Mouse (Mus musculus): ENCODE results near the gene Hmga2.
A peak's percentile ranks its signal among the peaks of the same experiment; 100 is the strongest.
"Not testable (repeated sequence)": the region's sequence is repeated elsewhere in the genome, so short reads cannot be mapped to it uniquely, and the experiment has no call there.

Gene Hmga2

DNA sequence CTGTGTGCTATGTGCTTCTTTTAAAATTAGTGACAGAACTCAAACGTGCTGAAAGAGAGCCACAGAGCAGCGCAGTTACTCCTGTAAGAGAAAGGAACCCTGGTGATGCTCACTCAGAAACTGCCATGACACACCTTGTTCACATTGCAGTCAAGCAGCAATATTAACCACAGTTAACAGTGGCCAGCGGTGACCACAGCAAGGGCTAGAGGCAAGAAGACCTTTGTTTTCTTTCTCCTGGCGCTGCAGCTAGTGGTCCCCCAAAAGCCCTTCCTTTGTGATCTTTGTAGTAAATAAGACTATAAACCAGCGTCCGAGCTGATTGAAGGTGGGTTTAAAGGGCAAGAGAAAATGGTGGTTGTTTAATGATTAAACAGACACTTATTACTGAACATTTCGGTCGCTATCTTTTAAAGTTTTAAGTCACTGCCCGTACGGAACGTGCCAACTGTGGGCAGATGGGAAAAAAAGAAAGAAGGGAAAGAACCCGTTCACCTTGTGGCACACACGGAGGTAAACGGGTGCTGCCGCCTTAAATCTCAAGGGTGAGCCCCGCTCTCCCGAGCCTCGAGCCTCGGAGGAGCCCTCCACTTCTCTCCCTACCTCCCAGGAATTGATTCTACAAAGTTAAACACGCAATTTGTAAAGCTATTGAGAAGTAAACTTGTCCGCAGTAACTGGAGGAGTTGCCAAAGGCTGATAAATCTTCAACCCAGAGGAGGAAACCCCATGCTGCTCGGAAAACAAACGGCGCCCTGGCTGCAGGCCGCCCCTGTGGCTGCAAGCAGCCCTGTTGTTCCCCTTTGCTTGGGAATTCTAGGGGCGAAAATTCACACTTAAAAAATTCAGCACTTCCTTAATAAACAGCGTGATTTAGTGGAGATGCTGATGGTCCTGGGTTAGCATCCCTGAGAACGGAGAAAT lies 85.1 kb downstream of the Hmga2 start:
- DNase-seq, result no peak

DNA sequence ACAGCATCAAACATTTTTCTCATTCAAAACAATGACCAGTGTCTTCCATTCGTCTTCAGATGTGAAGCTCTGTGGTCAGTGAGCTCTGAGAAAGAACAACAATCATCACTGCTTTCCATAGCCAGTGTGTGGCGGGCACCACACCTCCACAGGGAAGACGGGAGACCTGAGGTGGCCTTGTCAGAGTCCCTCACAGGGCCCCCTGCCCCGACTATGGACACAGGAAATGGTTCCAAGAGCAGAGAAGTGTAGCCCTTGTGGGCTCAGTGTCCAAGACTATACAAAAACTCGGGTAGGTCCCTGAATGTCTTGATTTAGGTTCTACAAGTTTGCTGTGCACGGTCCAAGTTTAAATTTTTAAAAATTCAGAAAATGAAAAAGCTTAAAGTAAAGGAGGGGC lies 86.6 kb downstream of the Hmga2 start:
- DNase-seq, result no peak

DNA sequence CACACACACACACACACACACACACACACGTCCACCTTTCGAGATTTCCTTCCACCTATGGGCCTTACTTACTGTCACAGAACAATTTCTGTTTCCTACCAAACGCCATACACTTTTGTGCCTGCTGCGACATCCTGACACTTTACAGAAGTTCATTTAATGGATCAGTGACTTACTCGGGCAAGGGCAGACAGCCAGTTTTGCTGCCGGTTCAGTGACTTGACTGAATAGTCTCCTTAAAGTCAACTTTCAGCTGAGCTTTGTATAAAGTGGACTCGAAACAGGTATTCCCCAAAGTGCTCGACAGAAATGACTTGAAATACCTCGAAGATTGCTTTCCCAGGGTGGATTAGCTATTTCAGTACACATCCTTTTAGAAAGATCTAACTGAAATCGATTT lies 87.3 kb downstream of the Hmga2 start:
- DNase-seq, result no peak

DNA sequence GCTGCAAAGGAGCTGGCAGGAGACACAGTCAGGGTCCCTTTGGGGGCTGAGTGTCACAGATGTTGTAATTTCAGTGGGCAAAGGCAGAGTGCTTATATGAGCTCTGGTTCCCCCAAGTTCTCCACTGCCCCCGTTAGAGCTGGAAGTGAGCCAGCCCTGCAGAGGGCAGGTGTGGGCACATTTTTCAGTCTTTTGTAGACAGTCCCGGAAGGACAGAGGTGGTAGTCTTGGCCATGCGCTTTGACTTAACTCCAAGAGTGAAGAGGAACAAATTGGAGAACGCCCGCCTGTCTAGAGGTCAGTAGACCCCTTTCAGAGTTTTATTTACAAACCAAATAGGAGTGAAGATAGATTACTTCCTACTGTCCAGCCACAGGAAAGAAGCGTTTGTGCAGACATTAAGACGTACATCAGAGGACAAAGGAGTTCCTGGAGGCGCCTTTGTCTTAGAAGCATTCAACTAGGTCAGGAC lies 87.8 kb downstream of the Hmga2 start:
- DNase-seq, result no peak

DNA sequence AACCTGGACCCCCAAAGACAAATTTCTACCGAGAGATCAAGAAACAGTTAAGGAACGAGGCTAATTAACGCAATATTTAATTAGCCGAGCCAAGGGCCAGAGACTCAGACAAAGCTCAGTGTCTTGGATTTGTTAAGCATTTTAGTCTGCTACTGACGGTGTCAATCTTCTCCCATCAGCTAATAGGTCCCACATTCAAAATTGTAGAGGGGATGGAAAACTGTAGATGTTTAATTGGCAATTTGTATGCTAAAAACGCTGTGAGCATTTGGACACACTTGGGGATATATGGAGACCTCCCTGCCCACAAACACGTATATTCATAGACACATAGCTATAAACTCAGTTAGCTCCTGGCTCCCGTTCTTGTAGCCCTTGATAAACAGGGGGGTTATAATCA lies 89.2 kb downstream of the Hmga2 start:
- DNase-seq, result no peak

DNA sequence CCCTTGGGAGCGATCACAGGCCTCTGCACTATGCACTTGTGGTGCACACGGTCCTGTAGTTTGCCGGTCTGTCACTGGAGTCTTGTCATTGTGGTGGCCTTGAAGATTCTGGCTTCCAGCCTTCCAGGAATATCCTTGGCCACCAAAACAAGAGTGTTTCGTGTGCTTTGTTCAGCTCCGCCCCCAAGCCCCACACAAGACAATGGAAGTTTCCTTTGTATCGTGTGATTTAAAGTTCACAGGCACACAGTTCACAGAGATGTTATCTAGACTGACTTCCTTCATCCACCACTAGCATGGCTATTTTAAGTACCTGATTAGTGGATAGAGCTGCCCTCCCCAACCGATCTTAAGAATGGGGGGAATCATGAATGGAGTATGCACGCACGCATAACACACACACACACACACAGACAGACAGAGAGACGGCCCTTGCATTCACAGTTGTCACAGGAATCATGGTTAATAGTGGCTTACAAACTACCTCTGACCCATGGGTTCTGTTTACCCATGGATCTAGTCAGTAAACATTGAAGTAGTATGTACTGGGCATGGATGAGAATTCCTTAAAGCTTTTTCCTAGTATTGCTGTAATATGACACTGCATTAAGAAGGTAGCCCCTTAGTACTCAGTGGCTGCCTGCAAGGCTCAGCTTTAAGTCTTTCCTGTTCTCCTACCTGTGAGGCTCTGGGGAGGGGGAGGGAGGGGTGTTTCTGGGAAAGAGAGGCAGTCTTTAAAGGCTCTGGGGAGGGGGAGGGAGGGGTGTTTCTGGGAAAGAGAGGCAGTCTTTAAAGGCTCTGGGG lies 91.3 kb downstream of the Hmga2 start:
- DNase-seq, result no peak

DNA sequence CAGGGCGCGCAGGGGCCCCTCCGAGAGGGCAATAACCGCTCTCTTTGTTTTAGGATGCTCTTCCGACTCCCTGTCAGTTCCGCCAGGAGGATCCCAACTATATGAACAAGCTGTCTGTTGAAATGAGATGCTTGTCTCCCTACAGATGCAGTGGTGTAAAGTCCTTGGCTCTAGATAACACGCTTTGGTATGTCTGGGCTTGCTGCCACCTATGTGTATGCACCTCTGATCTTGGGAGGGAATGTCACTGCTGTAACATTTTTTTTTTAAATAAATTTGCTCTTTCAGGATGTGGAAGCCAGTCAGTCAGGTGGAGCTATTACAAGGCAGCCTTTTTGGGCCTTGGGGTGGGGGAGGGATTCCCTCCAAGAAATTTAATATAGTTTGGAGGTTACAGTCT lies 92.2 kb downstream of the Hmga2 start:
- DNase-seq, result no peak

DNA sequence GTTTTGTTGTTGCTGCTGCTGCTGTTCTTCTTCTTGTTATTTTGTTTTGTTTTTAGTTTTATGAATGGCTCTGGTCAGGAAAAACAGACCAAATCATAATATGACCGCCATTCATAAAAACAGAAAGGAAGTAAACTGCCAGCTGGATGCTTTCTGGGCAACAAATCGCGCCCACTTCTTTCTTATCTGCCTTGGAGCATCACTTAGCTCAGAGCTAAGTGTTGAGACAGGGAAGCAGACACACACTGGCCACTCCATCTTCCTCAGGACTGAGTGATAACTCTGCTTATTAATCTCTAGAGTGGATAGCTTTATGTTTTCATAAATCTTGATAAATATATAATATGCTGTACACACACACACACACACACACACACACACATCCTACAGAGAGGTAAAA lies 98.5 kb downstream of the Hmga2 start:
- no peak for DNase-seq

DNA sequence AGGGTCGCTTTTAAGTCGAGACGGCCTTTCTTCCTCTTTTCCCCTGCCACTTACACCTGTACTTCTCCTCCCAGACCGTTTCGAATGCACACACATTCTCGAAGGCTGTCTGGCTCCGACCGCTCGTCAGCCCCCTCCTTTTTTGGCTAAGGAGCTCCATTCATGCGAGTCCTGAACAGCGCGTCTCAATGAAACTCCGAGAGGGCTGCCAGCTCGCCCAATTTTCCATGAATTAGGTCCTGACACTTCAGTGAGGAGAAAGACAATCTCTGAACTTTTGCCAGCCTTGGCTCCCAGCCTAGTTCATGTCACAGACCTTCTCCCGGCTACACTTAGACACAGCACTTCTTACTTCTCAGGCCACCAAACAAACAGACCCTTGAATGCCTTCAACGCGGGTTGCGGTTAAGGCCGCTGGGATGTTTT lies 98.9 kb downstream of the Hmga2 start:
- DNase-seq, result peak; percentile 69

DNA sequence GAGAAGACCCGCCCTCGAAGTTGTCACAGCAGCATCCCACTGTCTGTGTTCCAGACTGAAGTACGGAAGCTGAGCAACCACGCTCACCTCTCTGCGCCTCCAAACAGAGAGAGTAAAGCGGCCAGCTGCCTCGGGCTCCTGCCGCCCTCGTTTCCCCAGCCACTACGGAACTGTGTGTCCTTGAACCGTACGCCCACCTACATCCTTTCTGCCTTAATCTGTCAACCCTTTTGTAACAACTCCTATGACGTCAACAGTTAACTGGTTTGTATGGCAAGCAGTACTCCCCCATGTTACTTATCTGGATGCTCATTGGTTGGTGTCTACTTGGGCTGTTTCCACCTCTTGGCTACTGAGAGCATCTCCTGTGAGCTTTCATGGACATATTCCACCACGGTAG lies 100.8 kb downstream of the Hmga2 start:
- DNase-seq, result no peak

DNA sequence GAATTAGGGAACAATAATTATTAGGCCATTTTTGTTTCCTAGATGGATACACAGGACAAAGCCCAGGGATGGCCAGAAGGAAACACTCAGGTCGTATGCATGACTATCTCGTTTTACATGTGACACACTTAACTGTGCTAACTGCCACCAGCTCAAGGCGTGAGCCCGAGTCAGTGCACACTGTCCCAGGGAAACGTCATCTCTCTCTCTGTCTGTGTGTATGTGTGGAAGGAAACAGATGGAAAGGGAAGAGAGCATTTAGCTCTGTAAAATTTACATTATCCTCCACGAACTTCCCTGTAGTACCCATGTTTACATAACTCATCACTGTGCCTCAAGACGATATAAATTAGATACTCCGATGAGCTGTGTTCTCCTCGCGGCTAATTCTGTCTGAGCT lies 105.1 kb downstream of the Hmga2 start:
- DNase-seq, result no peak

DNA sequence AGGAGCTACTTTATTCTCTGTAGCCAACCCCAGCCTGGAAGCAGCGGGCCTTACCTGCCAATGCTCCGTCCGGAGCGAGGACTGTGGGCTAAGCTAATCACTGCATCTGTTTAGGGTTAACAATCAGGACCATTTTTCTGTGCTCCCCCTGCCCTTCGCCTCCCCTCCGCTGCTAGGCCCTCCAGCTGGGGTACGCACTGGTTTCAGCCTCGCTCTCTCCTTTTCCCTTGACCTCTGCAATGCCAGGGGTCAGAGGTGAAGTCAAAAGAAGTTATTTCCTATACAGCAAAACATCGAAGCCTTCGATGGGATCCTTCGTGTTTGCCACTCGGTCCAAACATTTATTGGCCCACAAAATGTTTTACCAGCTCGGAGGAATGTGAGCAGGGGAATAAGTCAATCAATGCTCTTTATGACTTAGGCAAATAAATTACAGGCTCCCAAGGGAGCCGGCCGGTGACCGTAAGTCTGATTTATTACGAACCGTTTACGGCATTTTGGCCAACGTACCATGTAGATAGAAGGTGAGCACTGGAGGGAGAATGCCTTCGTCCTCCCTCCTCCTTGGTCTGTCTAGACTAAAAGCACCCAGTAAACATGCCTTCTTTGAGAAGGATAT lies 107.0 kb downstream of the Hmga2 start:
- DNase-seq, result no peak

DNA sequence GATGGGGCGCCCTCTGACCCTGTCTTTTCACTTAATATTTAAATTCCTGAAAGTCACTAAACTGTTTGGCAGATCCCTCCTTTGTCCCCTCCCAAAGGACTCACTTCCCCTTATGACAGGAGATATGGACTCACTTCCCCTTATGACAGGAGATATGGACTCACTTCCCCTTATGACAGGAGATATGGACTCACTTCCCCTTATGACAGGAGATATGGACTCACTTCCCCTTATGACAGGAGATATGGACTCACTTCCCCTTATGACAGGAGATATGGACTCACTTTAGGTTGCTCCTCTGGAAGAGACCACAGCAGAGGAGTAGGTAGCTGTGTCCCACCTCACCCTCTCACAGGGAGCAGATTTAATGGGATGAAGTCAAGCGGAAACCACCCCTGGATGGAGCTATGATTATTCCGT lies 110.1 kb downstream of the Hmga2 start:
- DNase-seq, result not testable (repeated sequence)

DNA sequence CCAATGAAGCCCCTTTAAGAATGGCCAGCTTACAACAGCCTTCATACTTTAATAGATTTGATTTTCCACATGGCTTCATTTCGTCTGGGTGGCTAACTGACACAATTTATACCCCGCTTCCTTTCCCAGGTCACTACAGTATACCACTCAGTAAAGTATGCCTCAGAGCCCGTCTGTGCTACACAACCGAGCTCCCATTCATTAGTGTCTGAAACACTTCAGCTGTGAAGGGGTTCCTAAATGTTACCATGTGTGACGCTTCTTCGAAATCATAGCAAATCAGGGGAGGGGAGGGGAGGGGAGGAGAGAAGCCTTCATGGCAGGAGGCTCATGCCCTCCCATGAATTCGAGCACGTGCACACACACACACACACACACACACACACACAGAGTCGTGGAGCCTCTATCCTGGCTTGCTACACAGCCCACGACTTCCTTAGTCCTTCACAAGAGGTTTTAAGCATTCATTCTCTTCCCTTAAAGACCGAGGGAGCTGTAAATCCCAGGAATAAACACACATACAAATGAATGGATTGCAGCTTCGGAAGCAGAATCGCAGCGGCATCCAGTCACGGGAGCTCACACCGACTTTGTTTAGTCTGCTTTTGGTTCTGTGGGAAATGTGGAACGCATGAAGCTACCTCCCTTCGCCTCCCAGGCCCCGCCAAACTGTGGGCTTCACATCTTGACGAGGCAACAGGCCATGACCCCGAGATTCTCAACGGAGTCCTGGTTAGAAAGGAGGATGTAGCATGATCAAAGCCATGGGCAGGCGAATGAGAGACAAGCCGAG lies 110.7 kb downstream of the Hmga2 start:
- no peak for DNase-seq

DNA sequence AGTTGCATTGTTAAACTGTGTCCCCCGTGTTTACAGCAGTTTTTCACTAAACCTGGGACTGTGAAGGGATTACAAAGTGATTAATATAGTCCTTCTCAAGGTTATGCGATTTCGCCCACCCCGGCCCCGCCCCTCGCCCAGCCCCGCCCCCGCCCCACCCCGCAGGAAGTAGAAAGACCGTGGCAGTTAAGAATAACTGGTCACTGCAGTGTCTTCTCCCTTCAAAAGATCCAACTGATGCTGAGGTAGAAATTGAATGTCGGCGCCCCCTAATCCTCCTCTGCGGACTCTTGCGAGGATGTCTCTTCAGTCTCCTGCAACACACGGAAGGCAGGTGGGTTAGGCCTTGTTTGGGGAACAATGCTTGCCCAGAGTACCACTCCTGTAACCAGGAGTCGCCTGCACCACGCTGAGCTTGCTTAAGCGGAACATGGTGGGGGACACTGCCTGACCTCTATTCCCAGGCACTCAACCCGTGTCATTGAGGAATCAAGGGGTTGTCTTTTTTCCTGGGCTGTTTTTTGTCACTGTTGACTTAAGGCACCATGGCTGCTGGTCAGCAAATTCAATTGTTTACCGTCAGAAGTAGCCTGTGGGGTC lies 112.2 kb downstream of the Hmga2 start:
- no peak for DNase-seq

DNA sequence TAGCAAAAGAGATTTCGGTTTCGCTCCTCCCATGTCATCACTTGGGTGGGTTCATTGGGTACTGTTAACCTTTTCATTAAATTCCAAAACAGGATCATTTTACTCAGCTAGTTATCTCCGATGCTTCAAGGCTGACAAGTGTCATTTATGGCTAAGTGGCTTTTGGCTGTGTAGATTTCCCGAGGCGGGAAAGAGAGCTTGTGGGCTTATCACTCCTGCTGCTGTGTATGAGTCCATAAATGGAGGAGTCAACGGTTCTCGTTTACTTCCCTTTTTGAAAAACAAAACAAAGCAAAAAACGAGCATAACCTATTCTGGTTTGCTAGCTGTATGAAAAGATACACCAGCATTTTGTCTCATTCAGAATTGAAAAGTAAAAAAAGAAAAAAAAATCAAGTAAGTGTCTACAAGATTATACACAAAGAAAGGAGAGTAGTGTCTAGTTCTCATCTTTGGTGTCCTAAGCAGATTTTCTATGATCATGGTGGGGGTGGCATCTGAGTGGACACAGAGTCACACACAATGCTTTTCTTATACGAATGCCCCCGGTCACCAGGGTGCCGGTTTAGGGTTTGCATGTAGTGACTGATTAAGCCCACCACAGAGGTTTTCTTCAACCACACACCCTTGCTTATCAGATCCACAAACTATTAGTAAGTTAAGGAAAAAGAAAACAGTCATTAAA lies 112.8 kb downstream of the Hmga2 start:
- not testable (repeated sequence) for DNase-seq

DNA sequence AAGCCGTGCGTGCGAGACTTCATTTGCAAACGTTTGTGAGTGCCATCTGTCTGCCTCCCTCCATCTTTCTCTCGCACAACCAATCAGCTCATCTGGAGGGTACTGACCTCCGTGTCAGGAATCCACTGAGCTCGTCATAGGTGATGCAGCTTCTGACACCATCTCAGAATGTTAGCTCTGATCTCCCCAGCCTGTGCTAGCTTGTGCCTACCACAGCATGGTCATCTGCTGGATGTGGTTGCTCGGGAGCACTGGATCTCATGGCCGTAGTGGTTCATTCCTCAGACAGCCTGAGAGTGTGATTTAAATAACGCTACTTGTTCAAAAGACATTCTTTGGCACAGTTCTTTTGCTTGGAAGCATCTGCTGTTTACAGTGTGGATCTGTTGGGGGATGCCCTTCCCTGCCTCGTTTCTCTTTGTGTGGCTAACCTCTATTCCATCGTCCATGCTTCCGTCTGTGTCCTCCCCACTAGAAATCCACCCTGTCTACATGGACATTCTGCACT lies 121.7 kb downstream of the Hmga2 start:
- DNase-seq, result no peak

DNA sequence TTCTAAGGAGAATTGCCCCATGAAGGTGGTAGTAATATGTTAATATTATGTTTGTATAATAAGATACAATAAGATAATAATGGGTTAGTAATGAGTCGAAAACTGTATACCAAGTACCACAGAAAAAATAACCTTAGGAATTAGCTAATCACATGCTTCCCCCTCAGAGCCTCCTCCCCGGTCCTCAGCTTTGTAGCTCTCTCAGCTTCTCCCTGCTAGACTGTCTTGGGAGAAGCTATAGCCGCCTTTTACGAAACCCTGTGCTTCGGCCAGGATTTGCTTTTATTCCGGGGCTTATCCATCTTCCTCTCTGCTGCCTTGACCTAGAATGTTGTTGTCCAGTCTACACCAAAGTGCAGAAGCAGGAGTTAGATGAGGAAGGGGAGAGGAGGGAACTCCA lies 130.9 kb downstream of the Hmga2 start:
- no peak for DNase-seq

DNA sequence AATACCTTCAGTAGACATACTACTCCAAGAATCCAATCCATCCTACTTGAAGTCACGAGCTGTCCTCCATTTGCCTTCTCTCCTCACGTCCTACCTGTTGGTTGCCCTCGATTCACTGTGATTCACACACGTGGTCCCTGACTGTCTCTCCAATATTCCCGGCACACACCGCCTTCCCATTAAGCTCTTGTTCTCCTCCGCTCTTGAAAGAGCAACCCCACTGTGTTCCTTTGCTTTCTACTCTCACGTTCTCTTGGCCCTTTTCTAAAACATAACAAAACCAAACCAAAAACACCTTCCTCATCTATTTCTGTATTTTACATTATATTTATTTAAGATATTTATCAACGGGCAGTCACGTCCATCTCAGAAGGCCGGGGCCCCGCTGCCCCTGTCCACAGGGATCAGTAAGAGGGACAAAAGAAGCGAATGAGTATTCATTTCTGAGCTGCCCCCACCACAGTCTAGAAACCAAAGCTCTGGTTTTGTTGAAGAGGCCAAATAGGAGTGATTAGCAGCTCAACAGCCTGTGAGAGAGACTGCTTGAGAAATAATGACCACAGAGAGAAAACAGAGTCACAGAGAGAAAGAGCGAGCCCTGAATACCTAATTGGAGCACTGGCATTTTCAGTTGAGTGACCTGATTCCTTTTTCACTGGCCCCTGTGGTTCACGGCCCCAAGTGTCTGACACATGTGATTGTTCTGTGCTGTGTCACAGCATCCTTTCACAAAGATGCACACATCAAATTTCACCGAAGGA lies 131.5 kb downstream of the Hmga2 start:
- DNase-seq, result no peak

DNA sequence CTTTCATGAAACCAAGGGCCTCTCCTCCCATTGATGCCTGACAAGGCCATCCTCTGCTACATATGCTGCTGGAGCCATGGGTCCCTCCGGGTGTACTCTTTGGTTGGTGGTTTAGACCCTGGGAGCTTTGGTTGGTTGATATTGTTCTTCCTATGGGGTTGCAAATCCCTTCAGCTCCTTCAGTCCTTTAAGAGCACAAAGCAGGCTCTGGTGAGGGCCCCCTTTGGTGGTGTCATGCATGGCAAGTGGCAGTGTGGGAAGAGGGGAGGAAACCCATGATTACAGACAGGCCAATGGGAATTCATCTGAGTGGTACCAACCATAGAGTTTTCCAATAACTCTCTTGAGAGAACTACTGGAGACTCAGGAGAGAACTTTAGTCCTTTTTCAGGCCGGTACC lies 136.4 kb downstream of the Hmga2 start:
- not testable (repeated sequence) for DNase-seq

DNA sequence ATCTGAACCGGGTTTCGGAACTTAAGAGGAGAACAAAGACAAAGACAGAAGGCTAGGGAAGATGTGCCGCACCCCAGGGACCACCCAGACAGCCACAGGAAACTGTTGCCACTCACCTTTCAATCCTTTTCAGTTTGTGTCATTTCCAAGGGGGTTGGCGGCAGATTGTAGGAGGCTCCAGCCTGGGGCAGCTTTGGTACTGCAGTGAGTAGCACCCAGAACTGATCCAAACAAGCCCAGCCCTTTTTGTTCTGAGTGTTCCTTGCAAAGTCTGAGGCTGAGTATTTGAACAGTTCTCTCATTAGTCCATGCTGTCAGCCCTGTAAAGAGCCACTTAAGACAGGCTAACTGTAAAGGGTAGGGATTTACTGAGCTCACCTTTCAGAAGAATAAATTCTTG lies 136.9 kb downstream of the Hmga2 start:
- no peak for DNase-seq
